Mouse (Mus musculus) kidney, embryonic 16.5 days (tissue): ENCODE measurements around the gene Afap1. TPM values are rescaled to one million over a fixed set of nuclear protein-coding genes. Genes with fewer than 3 reads are reported as not detected.

Experiments
- ATAC-seq: fragments of 200-750 bp; cut with Nextera tagmentation; 2 replicates; pipeline ENCODE4 v1.8.0; 2017; ENCODE audit warnings: moderate TSS enrichment; ENCODE audit not compliant: low FRiP score, low TSS enrichment
- H3K27ac ChIP-seq: fragments of 300-500 bp; sonication (generic); 2 replicates; pipeline ENCODE4 v1.5.1; 2014; ENCODE audit warnings: low read length
- H3K27me3 ChIP-seq: fragments of 300-500 bp; sonication (generic); 2 replicates; pipeline ENCODE4 v1.6.1; 2014; ENCODE audit warnings: low read length, control low read depth, mixed read lengths; ENCODE audit not compliant: insufficient read depth
- H3K36me3 ChIP-seq: fragments of 300-500 bp; sonication (generic); 2 replicates; pipeline ENCODE4 v1.6.1; 2014; ENCODE audit warnings: low read length, control low read depth, mixed read lengths; ENCODE audit not compliant: insufficient read depth
- H3K4me1 ChIP-seq: fragments of 300-500 bp; sonication (generic); 2 replicates; pipeline ENCODE4 v1.6.1; 2014; ENCODE audit warnings: low read length, control low read depth, mixed read lengths; ENCODE audit not compliant: insufficient read depth
- H3K4me2 ChIP-seq: fragments of 300-500 bp; sonication (generic); replicated peaks from 2 replicates; pipeline ENCODE4 v1.6.1; 2014; ENCODE audit warnings: low read depth, low read length
- H3K4me3 ChIP-seq: fragments of 300-500 bp; sonication (generic); 2 replicates; pipeline ENCODE4 v1.5.1; 2014; ENCODE audit warnings: mild to moderate bottlenecking, low read length
- H3K9ac ChIP-seq: fragments of 300-500 bp; sonication (generic); replicated peaks from 2 replicates; pipeline ENCODE4 v1.6.1; 2014; ENCODE audit warnings: low read length
- H3K9me3 ChIP-seq: fragments of 300-500 bp; sonication (generic); 2 replicates; pipeline ENCODE4 v1.6.1; 2016; ENCODE audit warnings: low read length, control low read depth
- WGBS: fragments of 180-500 bp; shearing (Covaris S2); extraction: QIAGEN DNeasy Blood & Tissue Kit; methylation state at CpG from one replicate; pipeline ENCODE4 v1.1.7; 2014; 5-methylcytosine and 5-hydroxymethylcytosine counted together
- polyA plus RNA-seq: library from polyadenylated mRNA; unstranded; fragments of >200 nt; fragmentation: Nextera tagmentation; extraction: Ambion mirVana; gene quantifications from 2 replicates; pipeline ENCODE4 v1.2.1, GENCODE M21; 2015

Afap1 gene
- polyA plus RNA-seq, 1 experiment from 2014 or later: 22.8 TPM

GRCm38 (mm10) chr5:36018366-36018765 is 125.2 kb downstream of the Afap1 start:
- Histone ChIP-seq H3K27ac (no peak overlapping the region), H3K36me3 (no peaks in the 10 kb centered on the region), H3K4me2 (no peak overlapping the region), H3K4me3 (no peak overlapping the region), H3K9ac (no peak overlapping the region), H3K9me3 (no peaks in the 10 kb centered on the region), H3K4me1 (no peaks in the 10 kb centered on the region), H3K27me3 (no peaks in the 10 kb centered on the region)
- ATAC-seq: no peak
- 91% methylated on average over 3 of the region's 3 CpGs for WGBS

DNA sequence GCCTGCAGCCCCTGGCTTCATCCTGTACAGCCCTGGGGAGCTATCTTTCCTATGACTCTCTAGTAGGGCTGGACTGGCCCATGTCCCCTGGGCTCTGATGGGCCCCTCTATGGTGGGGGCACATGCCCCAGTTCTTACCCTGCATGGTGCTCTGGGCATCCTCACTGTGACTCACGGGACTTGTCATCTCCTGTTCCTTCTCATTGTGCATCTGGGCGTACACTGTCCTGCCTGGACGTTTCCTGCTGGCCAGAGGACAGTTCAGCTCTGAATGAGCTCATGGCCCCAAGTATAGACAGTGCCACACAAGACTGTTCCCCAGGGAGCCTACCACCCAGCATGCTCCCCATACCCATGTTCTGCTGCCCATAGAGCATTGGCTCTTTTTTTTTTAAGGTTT is 128.0 kb downstream of the Afap1 start:
- Histone ChIP-seq H3K4me1 (no peaks in the 10 kb centered on the region), H3K4me3 (no peak overlapping the region), H3K27me3 (no peaks in the 10 kb centered on the region), H3K9ac (no peak overlapping the region), H3K36me3 (no peaks in the 10 kb centered on the region), H3K27ac (no peak overlapping the region), H3K4me2 (no peak overlapping the region), H3K9me3 (no peaks in the 10 kb centered on the region)
- no peak for ATAC-seq
- 80% methylated on average over 3 of the region's 3 CpGs for whole genome bisulfite sequencing

DNA sequence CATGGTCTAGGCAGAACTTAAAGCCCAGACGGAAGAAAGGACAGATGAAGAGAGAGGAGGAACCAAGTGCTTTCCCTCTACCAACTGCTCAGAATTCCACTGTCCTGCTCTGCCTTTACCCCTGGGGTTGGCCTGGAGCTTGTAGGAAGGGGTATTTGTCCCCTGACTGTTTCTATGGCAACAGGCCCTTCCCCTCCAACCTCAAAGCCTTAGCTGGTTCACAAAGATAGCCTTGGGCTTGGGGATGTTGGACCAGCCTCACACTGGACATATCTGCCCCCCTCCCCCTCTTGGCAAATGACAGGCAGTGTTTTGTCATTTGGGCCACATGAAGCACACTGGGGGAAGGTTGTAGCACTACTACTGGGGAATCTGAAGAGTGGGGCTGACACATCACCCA is 129.2 kb downstream of the Afap1 start:
- Histone ChIP-seq H3K9me3 (no peaks in the 10 kb centered on the region), H3K4me2 (no peak overlapping the region), H3K4me1 (no peaks in the 10 kb centered on the region), H3K27me3 (no peaks in the 10 kb centered on the region), H3K27ac (no peak overlapping the region), H3K4me3 (no peak overlapping the region), H3K36me3 (no peaks in the 10 kb centered on the region), H3K9ac (no peak overlapping the region)
- 80% methylated on average over 1 of the region's 1 CpGs for WGBS
- ATAC-seq: no peak

GRCm38 (mm10) chr5:36024003-36024685 is 131.0 kb downstream of the Afap1 start:
- H3K27ac ChIP-seq: no peak overlapping the region
- WGBS: 86% methylated on average over 9 of the region's 9 CpGs
- no peak for ATAC-seq

GRCm38 (mm10) chr5:36025076-36025475 is 132.0 kb downstream of the Afap1 start:
- H3K27ac ChIP-seq: no peak overlapping the region
- no peaks in the 10 kb centered on the region for H3K9me3 ChIP-seq
- no peaks in the 10 kb centered on the region for H3K36me3 ChIP-seq
- H3K4me3 ChIP-seq: no peak overlapping the region
- ATAC-seq: no peak
- H3K9ac ChIP-seq: no peak overlapping the region
- no peak overlapping the region for H3K4me2 ChIP-seq
- 88% methylated on average over 4 of the region's 4 CpGs for WGBS
- H3K4me1 ChIP-seq: no peaks in the 10 kb centered on the region
- H3K27me3 ChIP-seq: no peaks in the 10 kb centered on the region

More at GRCm38 (mm10) chr5:36024003-36024685, 131.0 kb downstream of the Afap1 start:
- H3K4me1 ChIP-seq: no peaks in the 10 kb centered on the region
- H3K36me3 ChIP-seq: no peaks in the 10 kb centered on the region
- H3K4me2 ChIP-seq: no peak overlapping the region
- H3K9ac ChIP-seq: no peak overlapping the region
- no peaks in the 10 kb centered on the region for H3K27me3 ChIP-seq
- no peak overlapping the region for H3K4me3 ChIP-seq
- H3K9me3 ChIP-seq: no peaks in the 10 kb centered on the region

- no peak overlapping the region for H3K9ac ChIP-seq
- no peaks in the 10 kb centered on the region for H3K36me3 ChIP-seq
- H3K9me3 ChIP-seq: no peaks in the 10 kb centered on the region
- 48% methylated on average over 8 of the region's 8 CpGs for WGBS
- no peaks in the 10 kb centered on the region for H3K4me1 ChIP-seq
- peak; percentile 37; the same call in 1 of the 2 replicates for ATAC-seq
- no peaks in the 10 kb centered on the region for H3K27me3 ChIP-seq
- no peak overlapping the region for H3K4me3 ChIP-seq
- no peak overlapping the region for H3K4me2 ChIP-seq
- no peak overlapping the region for H3K27ac ChIP-seq
Measured at GRCm38 (mm10) chr5:36033531-36034426, 140.7 kb downstream of the Afap1 start.

- Histone ChIP-seq H3K36me3 (no peaks in the 10 kb centered on the region), H3K4me1 (peaks cover 14% of the 10 kb centered on the region; the same call in 1 of the 2 replicates), H3K27me3 (no peaks in the 10 kb centered on the region), H3K4me2 (no peak overlapping the region), H3K9ac (no peak overlapping the region), H3K9me3 (no peaks in the 10 kb centered on the region), H3K4me3 (no peak overlapping the region), H3K27ac (no peak overlapping the region)
- no peak for ATAC-seq
- WGBS: 93% methylated on average over 5 of the region's 5 CpGs
Measured at GRCm38 (mm10) chr5:36039596-36039995, 146.5 kb downstream of the Afap1 start.

- H3K36me3 ChIP-seq: no peaks in the 10 kb centered on the region
- H3K9me3 ChIP-seq: no peaks in the 10 kb centered on the region
- 55% methylated on average over 13 of the region's 13 CpGs for WGBS
- peak; percentile 60; the same call in 1 of the 2 replicates for ATAC-seq
- no peak overlapping the region for H3K4me2 ChIP-seq
- H3K4me1 ChIP-seq: peaks cover 14% of the 10 kb centered on the region; the same call in 1 of the 2 replicates
- H3K27me3 ChIP-seq: no peaks in the 10 kb centered on the region
- H3K4me3 ChIP-seq: no peak overlapping the region
- H3K9ac ChIP-seq: no peak overlapping the region
- H3K27ac ChIP-seq: no peak overlapping the region
Measured at GRCm38 (mm10) chr5:36040398-36041235, 147.5 kb downstream of the Afap1 start.

DNA sequence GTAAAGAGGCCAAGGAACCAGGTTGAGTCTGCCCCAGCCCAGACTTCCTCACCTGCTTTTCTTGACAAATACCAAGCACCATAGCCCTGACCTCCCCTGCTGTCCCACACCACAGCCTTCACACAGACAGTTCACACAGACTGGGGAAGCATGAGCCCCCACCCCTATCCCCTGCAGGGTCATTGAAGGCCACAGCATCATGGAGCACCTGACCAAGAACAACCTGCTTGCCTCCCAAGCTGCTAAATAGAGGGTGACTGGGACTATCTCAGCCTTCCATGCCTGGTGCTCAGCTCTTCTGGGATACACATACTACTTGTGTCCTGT is 148.1 kb downstream of the Afap1 start:
- Histone ChIP-seq H3K9me3 (no peaks in the 10 kb centered on the region), H3K36me3 (no peaks in the 10 kb centered on the region), H3K4me1 (peaks cover 14% of the 10 kb centered on the region; the same call in 1 of the 2 replicates), H3K27me3 (no peaks in the 10 kb centered on the region), H3K27ac (no peak overlapping the region), H3K4me2 (no peak overlapping the region), H3K4me3 (no peak overlapping the region), H3K9ac (no peak overlapping the region)
- 0 out of 2 replicates have a peak, but pooled peaks have one; percentile 25 for ATAC-seq
